In genomic region chr7:107663621-107664020, GRCm38 (mm10) we compare ENCODE assay signal across 25 mouse cellular contexts. TPM values are rescaled to one million over a fixed set of nuclear protein-coding genes. Genes with fewer than 3 reads are reported as not detected.
DNase-seq lines count a peak whose midpoint lies in the region; ATAC-seq and TF ChIP-seq lines count a peak whose summit lies in the region.
"Had no signal": no experiment of that assay in that cellular context is flagged by ENCODE, and none has a peak within 500 bp of the region (broad histone marks: within the 10 kb centered on the region; RNA-seq: fewer than 3 reads in every experiment).

No protein-coding gene starts in this region.

- peak overlapping the region; percentile 89; the same call in 1 of the 2 replicates for H3K27ac ChIP-seq in heart, postnatal 0 days (ENCODE audit: low read depth)
- H3K27ac ChIP-seq in heart, embryonic 11.5 days (ENCODE audit: low read depth, low read length): no peak overlapping the region
- peak overlapping the region; percentile 54; the same call in 1 of the 2 replicates for H3K27ac ChIP-seq in neural tube, embryonic 13.5 days (replicated peaks)
- no peak overlapping the region for H3K27ac ChIP-seq in neural tube, embryonic 15.5 days (replicated peaks)
- H3K27ac ChIP-seq in intestine, embryonic 16.5 days (ENCODE audit: low read length): peak overlapping the region; percentile 98
- H3K27ac ChIP-seq in stomach, postnatal 0 days (replicated peaks): peak overlapping the region; percentile 94

- H3K4me1 ChIP-seq in heart, postnatal 0 days (ENCODE audit: control insufficient read depth, insufficient read depth): peaks cover 23% of the 10 kb centered on the region
- H3K4me1 ChIP-seq in heart, embryonic 11.5 days (ENCODE audit: control insufficient read depth, insufficient read depth, low read length): peaks cover 32% of the 10 kb centered on the region
- peaks cover 34% of the 10 kb centered on the region for H3K4me1 ChIP-seq in neural tube, embryonic 13.5 days (replicated peaks)
- H3K4me1 ChIP-seq in neural tube, embryonic 15.5 days: peaks cover 23% of the 10 kb centered on the region
- peaks cover 37% of the 10 kb centered on the region for H3K4me1 ChIP-seq in intestine, embryonic 16.5 days (ENCODE audit: control insufficient read depth, insufficient read depth, low read length)
- peaks cover 21% of the 10 kb centered on the region for H3K4me1 ChIP-seq in stomach, postnatal 0 days (replicated peaks; ENCODE audit: control insufficient read depth, insufficient read depth)

- no peak overlapping the region for H3K4me3 ChIP-seq in heart, postnatal 0 days (ENCODE audit: low read depth, low read length)
- no peak overlapping the region for H3K4me3 ChIP-seq in heart, embryonic 11.5 days (ENCODE audit: low read depth, low read length)
- H3K4me3 ChIP-seq in neural tube, embryonic 13.5 days: no peak overlapping the region
- no peak overlapping the region for H3K4me3 ChIP-seq in neural tube, embryonic 15.5 days (replicated peaks)
- H3K4me3 ChIP-seq in intestine, embryonic 16.5 days (ENCODE audit: low read length): no peak overlapping the region
- H3K4me3 ChIP-seq in stomach, postnatal 0 days (ENCODE audit: low read depth, low read length): no peak overlapping the region

- no peak for DNase-seq in heart, postnatal 0 days (ENCODE audit: low spot score)
- peak; percentile 26 for DNase-seq in stomach, postnatal 0 days (ENCODE audit: low spot score)
- DNase-seq in right cerebral cortex, postnatal 14 days: no peak
- DNase-seq: adrenal gland, postnatal 25 days; cerebellum, adult 18-20 months; heart, postnatal 4 days; liver; liver, postnatal 0 days; right cerebral cortex, postnatal 25 days; thymus, postnatal 4 days had no signal

- ATAC-seq in heart, postnatal 0 days (ENCODE audit: insufficient read depth, low read depth): no peak
- no peak for ATAC-seq in heart, embryonic 11.5 days (replicated peaks; ENCODE audit: insufficient number of reproducible peaks, low FRiP score, low TSS enrichment)
- ATAC-seq in neural tube, embryonic 13.5 days (ENCODE audit: low read depth): no peak
- ATAC-seq in neural tube, embryonic 15.5 days (ENCODE audit: low FRiP score): no peak
- ATAC-seq in intestine, embryonic 16.5 days: peak; percentile 56
- ATAC-seq in stomach, postnatal 0 days (ENCODE audit: low FRiP score, low TSS enrichment): peak; percentile 51
- ATAC-seq in erythroid progenitor cell, adult 5-6 weeks (replicated peaks; ENCODE audit: low FRiP score, poor library complexity, severe bottlenecking): no peak

- H3K36me3 ChIP-seq in heart, postnatal 0 days (replicated peaks; ENCODE audit: control insufficient read depth, insufficient read depth, low read length): no peaks in the 10 kb centered on the region
- H3K36me3 ChIP-seq in heart, embryonic 11.5 days (ENCODE audit: control insufficient read depth, insufficient read depth, low read length): no peaks in the 10 kb centered on the region
- H3K36me3 ChIP-seq in neural tube, embryonic 13.5 days: no peaks in the 10 kb centered on the region
- no peaks in the 10 kb centered on the region for H3K36me3 ChIP-seq in neural tube, embryonic 15.5 days
- no peaks in the 10 kb centered on the region for H3K36me3 ChIP-seq in intestine, embryonic 16.5 days (ENCODE audit: control insufficient read depth, insufficient read depth, low read length)
- H3K36me3 ChIP-seq in stomach, postnatal 0 days (ENCODE audit: control insufficient read depth, insufficient read depth, low read length): no peaks in the 10 kb centered on the region

- H3K9ac ChIP-seq in heart, postnatal 0 days (replicated peaks; ENCODE audit: low read depth, low read length): no peak overlapping the region
- H3K9ac ChIP-seq in heart, embryonic 11.5 days (ENCODE audit: low read depth, low read length): no peak overlapping the region
- H3K9ac ChIP-seq in neural tube, embryonic 13.5 days: no peak overlapping the region
- H3K9ac ChIP-seq in neural tube, embryonic 15.5 days (replicated peaks): no peak overlapping the region
- H3K9ac ChIP-seq in intestine, embryonic 16.5 days (ENCODE audit: low read depth, low read length): no peak overlapping the region
- no peak overlapping the region for H3K9ac ChIP-seq in stomach, postnatal 0 days (ENCODE audit: low read length)
- H3K9ac ChIP-seq: liver, postnatal 0 days had no signal

- no peaks in the 10 kb centered on the region for H3K9me3 ChIP-seq in heart, postnatal 0 days (replicated peaks; ENCODE audit: control insufficient read depth, low read length)
- H3K9me3 ChIP-seq in heart, embryonic 11.5 days (replicated peaks; ENCODE audit: control insufficient read depth, low read length): no peaks in the 10 kb centered on the region
- no peaks in the 10 kb centered on the region for H3K9me3 ChIP-seq in neural tube, embryonic 13.5 days
- H3K9me3 ChIP-seq in neural tube, embryonic 15.5 days (replicated peaks): no peaks in the 10 kb centered on the region
- H3K9me3 ChIP-seq in intestine, embryonic 16.5 days (ENCODE audit: control insufficient read depth, low read length): no peaks in the 10 kb centered on the region
- no peaks in the 10 kb centered on the region for H3K9me3 ChIP-seq in stomach, postnatal 0 days (ENCODE audit: control insufficient read depth, low read length)
- H3K9me3 ChIP-seq: megakaryocyte, embryonic 14.5 days had no signal

- WGBS in heart, postnatal 0 days: 73% methylated on average over 6 of the region's 6 CpGs
- 59% methylated on average over 6 of the region's 6 CpGs for WGBS in heart, embryonic 11.5 days (ENCODE audit: insufficient replicate concordance)
- 84% methylated on average over 6 of the region's 6 CpGs for WGBS in neural tube, embryonic 13.5 days
- WGBS in neural tube, embryonic 15.5 days: 90% methylated on average over 6 of the region's 6 CpGs
- WGBS in intestine, embryonic 16.5 days: 40% methylated on average over 6 of the region's 6 CpGs
- WGBS in stomach, postnatal 0 days: 30% methylated on average over 6 of the region's 6 CpGs

- no peak for TF ChIP-seq EP300 in heart, postnatal 0 days (IDR thresholded peaks at IDR 0.05; ENCODE audit: low read depth)
- no peak for TF ChIP-seq EP300 in stomach, postnatal 0 days (optimal IDR thresholded peaks at IDR 0.05)

- TF ChIP-seq CTCF in heart, postnatal 0 days (IDR thresholded peaks at IDR 0.05; ENCODE audit: low read depth): no peak
- TF ChIP-seq CTCF in stomach, postnatal 0 days (IDR thresholded peaks at IDR 0.05; ENCODE audit: low read depth): no peak

- H3K27me3 ChIP-seq in heart, postnatal 0 days (ENCODE audit: control insufficient read depth, insufficient read depth, low read length): no peaks in the 10 kb centered on the region
- no peaks in the 10 kb centered on the region for H3K27me3 ChIP-seq in heart, embryonic 11.5 days (ENCODE audit: control insufficient read depth, insufficient read depth, low read length)
- H3K27me3 ChIP-seq in neural tube, embryonic 13.5 days: peaks cover 33% of the 10 kb centered on the region
- H3K27me3 ChIP-seq in neural tube, embryonic 15.5 days (replicated peaks): 0 out of 2 replicates have a peak, but pooled peaks cover 3% of the 10 kb centered on the region
- no peaks in the 10 kb centered on the region for H3K27me3 ChIP-seq in intestine, embryonic 16.5 days (replicated peaks; ENCODE audit: control insufficient read depth, insufficient read depth, low read length)
- no peaks in the 10 kb centered on the region for H3K27me3 ChIP-seq in stomach, postnatal 0 days (ENCODE audit: control insufficient read depth, insufficient read depth, low read length)
- H3K27me3 ChIP-seq: Patski had no signal

- no peak overlapping the region for H3K4me2 ChIP-seq in heart, postnatal 0 days (ENCODE audit: low read depth, low read length)
- H3K4me2 ChIP-seq in heart, embryonic 11.5 days: no peak overlapping the region
- no peak overlapping the region for H3K4me2 ChIP-seq in neural tube, embryonic 13.5 days
- H3K4me2 ChIP-seq in neural tube, embryonic 15.5 days: no peak overlapping the region
- H3K4me2 ChIP-seq in intestine, embryonic 16.5 days (ENCODE audit: low read depth, low read length): peak overlapping the region; percentile 67
- no peak overlapping the region for H3K4me2 ChIP-seq in stomach, postnatal 0 days (replicated peaks; ENCODE audit: low read depth)

RNA-seq across cellular contexts. Expression of gene 5330417H12Rik, which starts 38.7 kb away (rescaled TPM):
- not detected in 2 replicates for total RNA-seq in heart, postnatal 0 days (2014; rRNA removed; ENCODE audit: low replicate concordance)
- polyA plus RNA-seq in heart, postnatal 0 days (2015; fragmentation: Nextera tagmentation; extraction: Ambion mirVana): not detected in 2 replicates
- not detected in 2 replicates for polyA plus RNA-seq in heart, embryonic 11.5 days (2014; fragmentation: Nextera tagmentation; extraction: Ambion mirVana)
- polyA plus RNA-seq in neural tube, embryonic 13.5 days (2015; fragmentation: Nextera tagmentation; extraction: Ambion mirVana): not detected in 2 replicates
- polyA plus RNA-seq in neural tube, embryonic 15.5 days (2015; fragmentation: Nextera tagmentation; extraction: Ambion mirVana): not detected in 2 replicates
- not detected in 2 replicates for polyA plus RNA-seq in intestine, embryonic 16.5 days (2015; fragmentation: Nextera tagmentation; extraction: Ambion mirVana)
- polyA plus RNA-seq in stomach, postnatal 0 days (2015; fragmentation: Nextera tagmentation; extraction: Ambion mirVana): not detected in 2 replicates
- total RNA-seq in erythroid progenitor cell, adult 5-6 weeks (2015; ENCODE audit: low replicate concordance): not detected in 2 replicates
- total RNA-seq in erythroid progenitor cell, adult 5-6 weeks (2017; ENCODE audit: low replicate concordance): not detected in 2 replicates
- total RNA-seq: adrenal gland, postnatal 25 days; common myeloid progenitor, adult 5-6 weeks; gastrocnemius, adult 8-10 months; heart, adult 18-20 months; heart, postnatal 4 days; layer of hippocampus, postnatal 10 days; left cerebral cortex, postnatal 10 days had no signal
- polyA plus RNA-seq: activated CD4-positive, CD25-positive, alpha-beta regulatory T cell, adult 4 months; C2C12; liver, postnatal 0 days; midbrain, embryonic 16.5 days; Patski had no signal

Comparison
In these comparisons a context has a peak if more than half of its experiments do, and no peak if none do; other contexts are left out.
1. H3K27ac ChIP-seq: peak in heart, postnatal 0 days (single experiment), neural tube, embryonic 13.5 days (single experiment), intestine, embryonic 16.5 days (single experiment) and stomach, postnatal 0 days (single experiment); none in heart, embryonic 11.5 days (single experiment) and neural tube, embryonic 15.5 days (single experiment).
2. ATAC-seq: peak in intestine, embryonic 16.5 days (single experiment) and stomach, postnatal 0 days (single experiment); none in heart, postnatal 0 days (single experiment), heart, embryonic 11.5 days (single experiment), neural tube, embryonic 13.5 days (single experiment), neural tube, embryonic 15.5 days (single experiment) and erythroid progenitor cell, adult 5-6 weeks (single experiment).